Mouse (Mus musculus) heart, postnatal 4 days (tissue): ENCODE data around the gene Taar1. TPM values are rescaled to one million over a fixed set of nuclear protein-coding genes. Genes with fewer than 3 reads are reported as not detected.

Experiments
- DNase-seq: peaks from one replicate; pipeline ENCODE4 v3.0.0; 2021
- total RNA-seq, 2 experiments: library from RNA; stranded (reverse); gene quantifications; 2 replicates each; pipeline ENCODE4 v1.2.3; 2021

The Taar1 gene
- total RNA-seq = not detected

GRCm38 (mm10) chr10:23920056-23920455 lies at the start of gene Taar1:
Taar1 (plus strand) TSS chr10:23920356.
- no peak for DNase-seq

DNA sequence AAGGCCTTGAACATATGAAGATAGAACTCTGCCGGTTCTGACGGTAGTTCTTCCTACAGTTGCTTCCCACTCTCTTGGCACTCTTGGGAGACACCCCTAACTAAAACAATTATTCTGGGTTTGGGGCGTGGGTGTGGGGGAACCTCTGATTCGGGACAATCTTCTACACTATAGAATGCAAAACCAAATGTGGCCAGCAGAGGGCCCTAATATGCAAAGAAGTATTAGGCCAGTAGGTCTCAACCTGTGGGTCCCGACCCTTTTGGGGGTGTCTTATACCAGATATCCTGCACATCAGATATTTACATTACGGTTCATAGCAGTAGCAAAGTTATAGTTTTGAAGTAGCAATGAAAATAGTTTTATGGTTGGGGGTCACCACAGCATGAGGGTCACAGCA lies 39.5 kb upstream of the Taar1 start:
- DNase-seq = peak; percentile 21

DNA sequence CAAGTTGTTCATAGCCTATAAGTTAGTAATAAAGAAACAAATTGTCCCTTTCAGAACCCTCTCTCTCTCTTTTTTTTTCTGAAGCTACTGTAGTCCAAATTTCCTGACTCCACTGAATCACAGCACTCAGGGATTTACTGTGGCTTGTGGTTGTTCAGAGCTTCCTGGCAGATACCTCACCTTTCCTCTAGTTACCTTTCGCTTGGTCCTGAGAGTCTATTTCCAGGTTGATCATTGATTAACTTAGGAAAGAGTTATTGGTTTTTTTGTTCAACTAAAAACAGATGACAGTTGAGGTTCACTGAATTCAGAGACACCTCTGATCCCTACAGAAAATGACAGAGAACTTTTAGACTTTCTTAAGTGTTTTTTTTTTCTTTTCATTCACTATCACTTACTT lies 35.2 kb upstream of the Taar1 start:
- no peak for DNase-seq

DNA sequence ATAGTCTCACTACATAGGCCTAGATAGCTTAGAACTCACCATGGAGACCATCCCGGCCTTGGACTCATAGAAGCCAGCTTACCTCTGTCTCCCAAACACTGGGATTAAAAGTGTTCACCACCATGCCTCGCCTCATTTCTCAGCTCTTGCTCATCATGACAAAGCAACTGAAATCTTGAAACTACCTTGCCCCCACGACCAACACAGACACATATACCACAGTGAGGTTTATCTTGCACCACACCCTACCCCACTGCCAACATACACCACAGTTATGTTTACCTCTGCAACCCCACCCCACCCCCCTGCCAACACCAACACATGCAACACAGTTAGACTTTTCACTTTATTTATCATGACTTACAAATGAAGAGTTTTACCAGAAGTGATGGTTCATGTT lies 34.1 kb upstream of the Taar1 start:
- no peak for DNase-seq

GRCm38 (mm10) chr10:23892987-23893386 lies 27.2 kb upstream of the Taar1 start:
- DNase-seq = no peak

- DNase-seq = no peak
Observed at GRCm38 (mm10) chr10:23894601-23895349, 25.4 kb upstream of the Taar1 start, which contains the start of gene Vnn1. Vnn1 (plus strand) TSS chr10:23894688.

DNA sequence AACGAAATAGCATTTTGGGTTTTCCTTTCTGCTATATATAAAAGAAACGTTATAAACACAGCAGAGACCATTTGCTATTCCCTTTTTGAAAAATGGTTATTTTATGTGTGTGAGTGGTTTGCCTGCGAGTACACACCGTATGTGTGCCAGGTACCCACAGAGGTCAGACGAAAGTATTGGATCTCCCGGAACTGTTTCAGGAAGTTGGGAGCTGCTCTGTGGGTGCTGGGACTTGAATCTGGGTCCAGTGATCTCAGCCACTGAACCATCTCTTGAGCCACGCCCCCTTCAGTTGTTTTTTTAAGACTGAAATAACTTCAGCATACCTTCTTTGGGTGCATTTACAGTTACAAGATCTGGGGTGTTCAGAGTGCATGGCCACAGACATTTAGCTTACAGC lies 24.8 kb upstream of the Taar1 start:
- DNase-seq = no peak

DNA sequence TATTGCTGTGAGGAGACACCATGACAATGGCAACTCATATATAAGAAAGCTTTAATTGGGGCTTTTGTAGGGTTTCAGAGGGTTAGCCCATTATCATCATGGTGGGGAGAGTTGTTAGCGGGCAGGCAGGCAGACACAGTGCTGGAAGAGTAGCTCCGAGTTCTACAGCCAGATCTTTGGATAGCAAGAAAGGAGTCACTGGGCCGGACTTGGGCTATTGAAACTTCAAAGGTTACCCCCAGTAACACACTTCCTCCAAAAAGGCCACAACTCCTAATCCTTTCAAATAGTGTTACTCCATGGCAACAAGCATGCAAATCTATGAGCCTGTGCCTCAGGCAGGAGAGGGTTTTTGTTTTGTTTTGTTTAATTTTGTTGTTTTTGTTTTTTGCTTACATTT lies 19.0 kb upstream of the Taar1 start:
- no peak for DNase-seq

DNA sequence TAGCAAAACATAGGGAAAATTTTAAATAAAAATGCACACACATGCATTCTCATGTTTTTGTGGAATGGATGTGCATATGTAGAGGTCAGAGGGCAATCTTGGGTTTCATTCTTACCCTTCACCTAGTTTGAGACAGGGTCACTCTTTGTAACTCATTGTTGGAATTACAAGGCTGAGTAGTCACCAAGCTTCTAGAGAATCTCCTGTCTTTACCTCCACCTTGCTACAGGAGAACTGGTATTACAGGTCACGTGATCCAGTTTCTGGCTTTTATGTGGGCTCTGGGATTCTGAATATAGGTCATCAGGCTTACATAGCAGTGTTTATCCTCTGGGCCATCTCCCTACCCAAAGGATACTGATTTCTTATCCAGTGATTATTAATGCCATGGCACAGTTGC lies 14.5 kb upstream of the Taar1 start:
- no peak for DNase-seq

DNA sequence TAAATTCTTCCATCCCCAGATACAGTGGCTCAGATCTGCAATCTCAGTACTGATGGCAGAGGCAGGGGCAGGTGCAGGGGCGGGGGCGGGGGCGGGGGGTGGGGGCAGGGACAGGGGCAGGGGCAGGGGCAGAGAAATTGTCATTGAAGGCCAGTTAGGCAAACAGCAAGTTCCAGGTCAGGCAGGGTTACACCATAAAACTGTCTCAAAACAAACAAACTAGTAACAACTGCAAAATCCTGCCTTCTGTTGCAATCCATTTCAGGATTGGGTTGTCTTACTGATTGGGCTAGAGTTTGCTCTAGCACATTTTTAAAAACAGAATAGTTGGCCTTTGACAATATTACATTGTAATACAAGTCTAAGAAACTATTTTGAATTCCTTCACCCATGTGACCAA lies 2.3 kb downstream of the Taar1 start:
- no peak for DNase-seq

- no peak for DNase-seq
Observed at GRCm38 (mm10) chr10:23923941-23924340, 3.8 kb downstream of the Taar1 start.

DNA sequence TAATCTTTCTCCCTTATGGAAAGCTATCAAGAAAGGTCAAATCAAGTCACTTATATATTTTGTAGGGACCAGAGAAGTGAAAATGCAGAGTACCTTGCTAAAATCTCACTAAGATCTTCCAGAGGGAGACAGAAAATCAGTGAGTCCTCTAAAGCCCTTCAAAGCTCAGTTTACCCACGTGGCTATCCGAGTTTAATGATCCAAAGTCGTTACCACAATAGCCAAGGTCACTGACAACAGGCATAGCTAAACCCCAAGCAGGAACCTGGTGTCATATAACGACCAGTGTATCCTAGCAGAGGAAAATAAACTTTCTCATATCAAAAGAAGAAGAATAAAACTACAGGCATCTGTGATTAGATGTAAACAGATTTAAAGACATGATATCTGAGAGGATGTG lies 17.5 kb downstream of the Taar1 start:
- no peak for DNase-seq

- DNase-seq = no peak
Observed at GRCm38 (mm10) chr10:23938312-23938711, 18.2 kb downstream of the Taar1 start, which contains the start of gene Taar2. Taar2 (plus strand) TSS chr10:23938572.

GRCm38 (mm10) chr10:23942465-23942864 lies 22.3 kb downstream of the Taar1 start:
- DNase-seq = no peak

DNA sequence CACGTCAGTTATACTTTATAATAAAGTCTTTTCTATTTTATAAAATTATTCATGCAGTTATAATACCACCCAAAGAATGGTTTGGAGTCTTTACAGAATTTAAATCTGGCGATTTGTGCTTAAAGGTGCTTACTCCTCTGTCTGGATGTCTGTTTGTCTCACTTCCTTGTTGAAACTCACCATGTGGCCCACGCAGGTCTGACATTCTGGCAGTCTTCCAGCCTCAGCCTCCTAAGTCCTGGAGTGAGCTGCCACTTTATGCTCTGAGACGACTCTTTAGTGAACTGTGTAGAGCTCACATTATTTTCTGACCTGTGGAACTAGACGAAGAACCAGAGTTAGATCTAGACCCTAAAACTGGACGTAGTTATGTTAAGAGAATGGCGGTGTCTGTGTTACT lies 27.9 kb downstream of the Taar1 start:
- peak; percentile 11 for DNase-seq

GRCm38 (mm10) chr10:23949508-23950005 lies 29.4 kb downstream of the Taar1 start, which contains the start of gene Taar3:
Taar3 (plus strand) TSS chr10:23949558.
- no peak for DNase-seq

GRCm38 (mm10) chr10:23951714-23952113 lies 31.6 kb downstream of the Taar1 start:
- DNase-seq = no peak

- no peak for DNase-seq
Observed at GRCm38 (mm10) chr10:23959071-23959470, 38.9 kb downstream of the Taar1 start.

DNA sequence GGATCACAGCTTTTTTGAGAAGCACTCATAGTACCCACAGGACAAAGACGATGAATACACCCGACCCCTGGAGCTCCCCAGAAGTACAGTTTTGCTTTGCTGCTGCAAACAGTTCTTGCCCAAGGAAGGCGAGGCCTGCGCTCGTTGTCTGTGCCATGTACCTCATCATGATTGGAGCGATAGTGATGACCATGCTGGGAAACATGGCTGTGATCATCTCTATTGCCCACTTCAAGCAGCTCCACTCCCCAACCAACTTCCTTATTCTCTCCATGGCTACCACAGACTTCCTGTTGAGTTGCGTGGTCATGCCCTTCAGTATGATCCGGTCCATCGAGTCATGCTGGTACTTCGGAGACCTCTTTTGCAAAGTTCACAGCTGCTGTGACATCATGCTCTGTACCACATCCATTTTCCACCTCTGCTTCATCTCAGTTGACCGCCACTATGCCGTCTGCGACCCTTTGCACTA lies 40.3 kb downstream of the Taar1 start, which contains the start of gene Taar4:
TSS of gene Taar4 (plus strand) at position 51 of the 472 bp plus-strand sequence.
- no peak for DNase-seq

GRCm38 (mm10) chr10:23963444-23963843 lies 43.3 kb downstream of the Taar1 start:
- DNase-seq = peak; percentile 48

GRCm38 (mm10) chr10:23964921-23965610 lies 44.9 kb downstream of the Taar1 start:
- DNase-seq = no peak

- DNase-seq = no peak
Observed at GRCm38 (mm10) chr10:23970656-23971165, 50.6 kb downstream of the Taar1 start, which contains the start of gene Taar5. Taar5 (plus strand) TSS chr10:23970706.
